Mouse (Mus musculus): ENCODE measurements at regions not wholly inside any gene's neighbourhood (a gene's known extent, or its start where the extent isn't known, plus 50 kb on each side); places are given as distances from the start of the nearest gene placed in this dataset.
A peak's percentile ranks its signal among the peaks of the same experiment; 100 is the strongest.

DNA sequence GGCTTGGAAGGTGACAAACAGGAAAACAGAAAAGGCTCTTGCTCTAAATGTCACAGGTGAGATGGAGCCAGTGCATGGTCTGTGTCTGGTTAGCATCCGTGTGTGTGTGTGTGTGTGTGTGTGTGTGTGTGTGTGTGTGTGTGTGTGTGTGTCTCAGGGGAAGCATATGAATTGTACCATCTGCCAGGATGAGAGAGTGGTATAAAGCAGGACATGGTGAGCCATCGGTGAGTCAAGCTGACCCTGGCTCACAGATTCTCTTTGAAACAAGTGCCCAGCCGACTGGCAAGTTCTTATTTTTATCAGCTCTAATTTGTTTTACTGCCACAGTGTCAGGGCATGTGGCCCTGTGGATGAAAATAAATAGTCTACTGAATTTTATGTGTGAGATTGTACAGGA is 153.6 kb upstream of the Phyhipl start:
- 63% methylated on average over 3 of the region's 3 CpGs for WGBS
- H3K27ac ChIP-seq = no peak overlapping the region
- no peaks in the 10 kb centered on the region for H3K27me3 ChIP-seq
- no peaks in the 10 kb centered on the region for H3K4me1 ChIP-seq
- H3K9ac ChIP-seq = no peak overlapping the region
- no peak overlapping the region for H3K4me3 ChIP-seq (replicated peaks)
- H3K36me3 ChIP-seq = no peaks in the 10 kb centered on the region
- no peaks in the 10 kb centered on the region for H3K9me3 ChIP-seq (replicated peaks)
- no peak for ATAC-seq (replicated peaks; ENCODE audit: low FRiP score)
- H3K4me2 ChIP-seq = no peak overlapping the region

GRCm38 (mm10) chr10:70806786-70807385 is 151.1 kb upstream of the Phyhipl start:
- WGBS = 56% methylated on average over 9 of the region's 9 CpGs
- Histone ChIP-seq H3K4me3 (replicated peaks) (no peak overlapping the region), H3K27me3 (no peaks in the 10 kb centered on the region), H3K9ac (no peak overlapping the region), H3K4me2 (no peak overlapping the region), H3K36me3 (no peaks in the 10 kb centered on the region), H3K9me3 (replicated peaks) (no peaks in the 10 kb centered on the region), H3K27ac (no peak overlapping the region), H3K4me1 (no peaks in the 10 kb centered on the region)
- ATAC-seq (replicated peaks; ENCODE audit: low FRiP score) = no peak

GRCm38 (mm10) chr10:70800736-70801306 is 145.1 kb upstream of the Phyhipl start:
- no peaks in the 10 kb centered on the region for H3K36me3 ChIP-seq
- H3K4me3 ChIP-seq (replicated peaks) = peak overlapping the region; percentile 14; the same call in 1 of the 2 replicates
- no peaks in the 10 kb centered on the region for H3K27me3 ChIP-seq
- H3K4me2 ChIP-seq = peak overlapping the region; percentile 38
- H3K27ac ChIP-seq = no peak overlapping the region
- H3K9ac ChIP-seq = no peak overlapping the region
- peak; percentile 84; the same call in 1 of the 2 replicates for ATAC-seq (replicated peaks; ENCODE audit: low FRiP score)
- no peaks in the 10 kb centered on the region for H3K9me3 ChIP-seq (replicated peaks)
- 34% methylated on average over 11 of the region's 11 CpGs for WGBS
- H3K4me1 ChIP-seq = peaks cover 9% of the 10 kb centered on the region

- WGBS = 95% methylated on average over 5 of the region's 5 CpGs
- Histone ChIP-seq H3K27me3 (no peaks in the 10 kb centered on the region), H3K36me3 (no peaks in the 10 kb centered on the region), H3K4me1 (peaks cover 9% of the 10 kb centered on the region), H3K9me3 (replicated peaks) (no peaks in the 10 kb centered on the region), H3K4me2 (no peak overlapping the region), H3K4me3 (replicated peaks) (no peak overlapping the region), H3K27ac (no peak overlapping the region), H3K9ac (no peak overlapping the region)
- ATAC-seq (replicated peaks; ENCODE audit: low FRiP score) = no peak
Measured at GRCm38 (mm10) chr10:70799906-70800305, 144.1 kb upstream of the Phyhipl start.

DNA sequence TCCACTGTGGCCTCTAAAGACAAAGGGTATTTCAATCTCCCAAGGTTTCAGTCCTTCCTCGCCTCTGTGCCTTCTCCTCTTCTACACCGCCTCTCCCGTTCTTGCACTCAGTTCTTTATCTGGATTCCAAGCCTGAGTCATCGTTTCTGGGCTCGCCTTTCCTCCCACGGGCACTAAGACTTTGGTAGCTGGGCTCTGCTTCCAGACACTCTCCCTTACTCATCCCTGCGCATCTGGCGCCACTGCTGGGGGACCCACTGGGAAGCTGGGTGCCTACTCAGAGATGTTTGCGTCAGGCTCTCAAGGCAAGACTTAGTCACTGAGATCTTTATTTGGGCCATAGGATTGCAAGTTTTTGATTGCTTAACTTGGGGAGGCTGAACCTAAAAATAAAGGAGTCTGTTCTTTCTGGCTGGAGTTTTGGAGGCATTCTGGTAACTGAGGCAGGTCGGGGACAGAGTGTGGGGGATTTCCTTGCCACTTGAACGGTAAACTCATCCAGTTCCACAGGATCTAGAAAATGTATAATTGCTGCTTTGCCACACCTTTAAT is 143.5 kb upstream of the Phyhipl start:
- ATAC-seq (replicated peaks; ENCODE audit: low FRiP score) = no peak
- no peaks in the 10 kb centered on the region for H3K27me3 ChIP-seq
- no peaks in the 10 kb centered on the region for H3K36me3 ChIP-seq
- no peak overlapping the region for H3K4me2 ChIP-seq
- H3K4me1 ChIP-seq = peaks cover 9% of the 10 kb centered on the region
- no peak overlapping the region for H3K27ac ChIP-seq
- no peaks in the 10 kb centered on the region for H3K9me3 ChIP-seq (replicated peaks)
- no peak overlapping the region for H3K4me3 ChIP-seq (replicated peaks)
- 83% methylated on average over 11 of the region's 11 CpGs for WGBS
- H3K9ac ChIP-seq = no peak overlapping the region

- Histone ChIP-seq H3K4me1 (no peaks in the 10 kb centered on the region), H3K36me3 (no peaks in the 10 kb centered on the region), H3K4me3 (replicated peaks) (no peak overlapping the region), H3K27me3 (no peaks in the 10 kb centered on the region), H3K4me2 (no peak overlapping the region), H3K27ac (no peak overlapping the region), H3K9me3 (replicated peaks) (no peaks in the 10 kb centered on the region), H3K9ac (no peak overlapping the region)
- ATAC-seq (replicated peaks; ENCODE audit: low FRiP score) = no peak
- WGBS = 57% methylated on average over 7 of the region's 7 CpGs
Measured at GRCm38 (mm10) chr10:70788814-70789452, 133.2 kb upstream of the Phyhipl start.

GRCm38 (mm10) chr10:70781036-70781435 is 125.3 kb upstream of the Phyhipl start:
- Histone ChIP-seq H3K4me3 (replicated peaks) (no peak overlapping the region), H3K36me3 (no peaks in the 10 kb centered on the region), H3K27ac (no peak overlapping the region), H3K4me2 (no peak overlapping the region), H3K27me3 (no peaks in the 10 kb centered on the region), H3K4me1 (no peaks in the 10 kb centered on the region), H3K9me3 (replicated peaks) (no peaks in the 10 kb centered on the region), H3K9ac (no peak overlapping the region)
- ATAC-seq (replicated peaks; ENCODE audit: low FRiP score) = no peak
- WGBS = 83% methylated on average over 3 of the region's 3 CpGs

- Histone ChIP-seq H3K4me1 (no peaks in the 10 kb centered on the region), H3K9me3 (replicated peaks) (no peaks in the 10 kb centered on the region), H3K36me3 (no peaks in the 10 kb centered on the region), H3K27ac (no peak overlapping the region), H3K9ac (no peak overlapping the region), H3K4me2 (no peak overlapping the region), H3K4me3 (replicated peaks) (no peak overlapping the region), H3K27me3 (no peaks in the 10 kb centered on the region)
- WGBS = 90% methylated on average over 11 of the region's 11 CpGs
- no peak for ATAC-seq (replicated peaks; ENCODE audit: low FRiP score)
Measured at GRCm38 (mm10) chr10:70778596-70778995, 122.8 kb upstream of the Phyhipl start.

GRCm38 (mm10) chr10:70774571-70774970 is 118.8 kb upstream of the Phyhipl start:
- H3K27me3 ChIP-seq = no peaks in the 10 kb centered on the region
- no peak overlapping the region for H3K9ac ChIP-seq
- 83% methylated on average over 2 of the region's 2 CpGs for WGBS
- no peak overlapping the region for H3K4me3 ChIP-seq (replicated peaks)
- H3K4me2 ChIP-seq = no peak overlapping the region
- no peak overlapping the region for H3K27ac ChIP-seq
- H3K36me3 ChIP-seq = no peaks in the 10 kb centered on the region
- ATAC-seq (replicated peaks; ENCODE audit: low FRiP score) = no peak
- H3K9me3 ChIP-seq (replicated peaks) = no peaks in the 10 kb centered on the region
- H3K4me1 ChIP-seq = no peaks in the 10 kb centered on the region

- Histone ChIP-seq H3K9me3 (replicated peaks) (no peaks in the 10 kb centered on the region), H3K36me3 (no peaks in the 10 kb centered on the region), H3K9ac (no peak overlapping the region), H3K4me2 (no peak overlapping the region), H3K4me3 (replicated peaks) (no peak overlapping the region), H3K27ac (no peak overlapping the region), H3K4me1 (no peaks in the 10 kb centered on the region), H3K27me3 (no peaks in the 10 kb centered on the region)
- 73% methylated on average over 4 of the region's 4 CpGs for WGBS
- ATAC-seq (replicated peaks; ENCODE audit: low FRiP score) = no peak
Measured at GRCm38 (mm10) chr10:70774159-70774558, 118.4 kb upstream of the Phyhipl start.

DNA sequence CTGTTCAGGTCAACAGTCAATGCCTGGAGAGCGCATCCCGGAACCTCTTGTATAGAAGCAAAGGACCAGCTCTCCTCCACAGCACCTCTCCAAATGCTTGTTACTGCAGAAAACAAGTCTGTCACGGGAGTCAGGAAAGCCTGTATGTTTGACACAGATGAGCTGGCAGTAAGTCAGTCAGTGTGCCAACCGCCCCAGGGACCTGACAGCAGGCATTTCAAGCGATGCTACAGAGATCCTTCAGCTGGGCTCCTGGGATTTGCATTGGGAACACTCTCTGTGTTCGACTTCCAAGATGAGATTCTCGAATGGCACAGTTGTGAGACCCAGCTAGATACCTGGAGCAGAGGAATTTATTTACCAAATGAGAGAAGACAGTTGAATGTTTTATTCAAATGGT is 111.7 kb upstream of the Phyhipl start:
- no peak for ATAC-seq (replicated peaks; ENCODE audit: low FRiP score)
- no peak overlapping the region for H3K9ac ChIP-seq
- WGBS = 87% methylated on average over 7 of the region's 7 CpGs
- no peaks in the 10 kb centered on the region for H3K9me3 ChIP-seq (replicated peaks)
- no peak overlapping the region for H3K4me3 ChIP-seq (replicated peaks)
- no peak overlapping the region for H3K4me2 ChIP-seq
- 0 out of 2 replicates have a peak, but pooled peaks cover 2% of the 10 kb centered on the region for H3K4me1 ChIP-seq
- H3K36me3 ChIP-seq = no peaks in the 10 kb centered on the region
- H3K27me3 ChIP-seq = no peaks in the 10 kb centered on the region
- H3K27ac ChIP-seq = no peak overlapping the region

- Histone ChIP-seq H3K4me3 (replicated peaks) (no peak overlapping the region), H3K27ac (no peak overlapping the region), H3K9me3 (replicated peaks) (no peaks in the 10 kb centered on the region), H3K4me2 (no peak overlapping the region), H3K4me1 (0 out of 2 replicates have a peak, but pooled peaks cover 2% of the 10 kb centered on the region), H3K27me3 (no peaks in the 10 kb centered on the region), H3K36me3 (no peaks in the 10 kb centered on the region), H3K9ac (no peak overlapping the region)
- no peak for ATAC-seq (replicated peaks; ENCODE audit: low FRiP score)
- 73% methylated on average over 1 of the region's 1 CpGs for WGBS
Measured at GRCm38 (mm10) chr10:70766869-70767268, 111.1 kb upstream of the Phyhipl start.
